Mouse (Mus musculus) splenic B cell, adult 2 months (primary cell): ENCODE measurements around the gene Gm20696.

Experiments
- DNase-seq: peaks from one replicate; pipeline ENCODE4 v3.0.0-alpha.2; 2011; ENCODE audit warnings: low read depth, low spot score
- H3K27me3 ChIP-seq: 2 replicates; pipeline ENCODE4 v1.6.1; 2012; ENCODE audit warnings: mild to moderate bottlenecking, low read length, moderate library complexity, mixed read lengths; ENCODE audit not compliant: control insufficient read depth, poor library complexity, insufficient read depth, severe bottlenecking
- H3K36me3 ChIP-seq: 2 replicates; pipeline ENCODE4 v1.6.1; 2012; ENCODE audit warnings: mild to moderate bottlenecking, low read length, moderate library complexity, mixed read lengths; ENCODE audit not compliant: control insufficient read depth, poor library complexity, insufficient read depth, severe bottlenecking

Gene Gm20696

DNA sequence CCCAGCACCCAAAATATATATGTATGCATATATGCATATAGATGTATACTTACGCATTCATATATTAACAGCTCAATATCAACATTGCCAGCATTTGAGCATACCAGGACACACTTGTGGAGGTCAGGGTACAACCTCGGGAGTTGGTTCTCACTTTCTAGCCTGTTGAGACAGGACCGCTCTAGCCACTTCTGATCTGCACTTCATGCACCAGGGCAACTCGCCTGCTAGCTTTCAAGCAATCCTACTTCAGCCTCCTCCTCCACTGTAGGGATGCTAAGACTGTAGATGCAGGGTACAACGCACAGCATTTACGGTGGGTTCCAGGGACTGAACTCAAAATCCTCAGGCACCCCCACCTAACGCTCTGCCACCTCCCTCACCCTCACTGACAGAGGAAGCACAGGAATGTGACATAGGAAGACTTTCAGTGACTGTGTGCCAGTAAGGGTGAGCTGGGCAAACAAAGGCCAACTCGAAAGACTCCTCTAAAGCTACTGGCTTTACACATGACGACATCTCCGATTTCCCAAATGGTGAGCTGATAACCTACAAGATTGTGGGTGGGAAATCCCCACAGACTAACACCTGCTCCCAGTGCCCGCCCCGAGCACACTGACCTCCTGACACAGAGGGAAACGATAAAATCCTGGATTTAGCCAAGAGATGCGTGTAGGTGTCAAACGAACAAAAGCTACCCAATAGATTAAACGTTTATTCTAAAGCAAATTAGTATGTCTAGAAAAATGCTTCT, 237.0 kb downstream of the Gm20696 start:
- Histone ChIP-seq H3K36me3 (no peaks in the 10 kb centered on the region), H3K27me3 (no peaks in the 10 kb centered on the region)
- no peak for DNase-seq

DNA sequence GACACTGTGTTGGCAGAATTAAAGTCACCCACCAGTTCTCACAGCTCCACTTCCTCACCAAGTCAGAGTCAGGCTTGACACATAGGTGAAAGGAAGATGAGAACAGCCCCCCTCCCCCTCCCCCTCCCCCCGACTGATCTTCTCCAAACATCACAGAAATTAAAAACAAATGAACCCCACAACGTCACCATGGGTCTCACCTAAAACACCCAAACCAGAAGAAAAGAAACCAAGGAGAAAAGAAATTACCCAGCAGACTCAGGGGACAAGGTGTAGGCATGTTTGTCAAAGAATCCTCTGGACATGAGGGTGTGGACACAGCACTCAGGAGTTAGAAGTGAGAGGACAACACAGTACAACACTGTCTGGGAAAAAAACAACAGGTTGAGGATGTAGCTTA, 237.6 kb downstream of the Gm20696 start:
- no peaks in the 10 kb centered on the region for H3K27me3 ChIP-seq
- no peaks in the 10 kb centered on the region for H3K36me3 ChIP-seq
- DNase-seq: no peak

DNA sequence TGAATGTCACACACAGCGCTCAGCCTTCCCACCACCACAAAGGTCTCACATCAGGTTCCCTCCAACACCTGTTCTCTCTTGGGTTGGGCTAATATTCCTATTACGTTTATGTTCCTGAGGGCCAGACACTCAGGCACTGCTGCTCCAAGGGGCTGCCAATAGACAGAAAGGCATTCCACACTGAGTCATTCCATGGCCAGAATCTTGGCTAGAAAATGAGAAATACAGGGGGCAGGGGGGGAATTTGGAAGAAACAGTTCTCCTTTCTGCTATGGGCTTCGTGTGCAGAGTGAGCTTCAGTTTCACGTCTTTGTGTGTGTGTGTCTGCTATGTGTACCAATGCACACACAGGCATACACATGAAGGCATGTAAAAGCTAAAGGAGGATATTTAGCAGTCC, 239.3 kb downstream of the Gm20696 start:
- H3K36me3 ChIP-seq: no peaks in the 10 kb centered on the region
- no peaks in the 10 kb centered on the region for H3K27me3 ChIP-seq
- no peak for DNase-seq

DNA sequence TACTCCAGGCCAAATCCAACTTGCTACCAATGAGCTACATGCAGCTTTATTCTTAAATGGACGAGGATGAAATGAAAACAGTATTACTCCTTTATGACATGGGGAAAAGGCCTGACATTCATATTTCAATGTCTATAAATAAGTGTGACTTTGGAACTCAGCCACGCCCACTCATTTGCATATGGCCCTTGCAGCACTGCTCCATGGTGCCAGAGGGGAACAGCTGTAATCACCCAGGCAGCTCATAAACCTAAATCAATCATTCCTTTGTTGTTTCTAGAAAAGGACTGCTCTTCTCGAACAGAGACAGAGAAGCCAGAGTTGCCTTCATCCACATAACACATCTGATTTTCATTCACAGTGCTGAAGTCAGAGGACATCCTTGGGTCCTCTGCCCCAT, 241.6 kb downstream of the Gm20696 start:
- DNase-seq: no peak
- Histone ChIP-seq H3K27me3 (no peaks in the 10 kb centered on the region), H3K36me3 (no peaks in the 10 kb centered on the region; the same call in 1 of the 2 replicates)

DNA sequence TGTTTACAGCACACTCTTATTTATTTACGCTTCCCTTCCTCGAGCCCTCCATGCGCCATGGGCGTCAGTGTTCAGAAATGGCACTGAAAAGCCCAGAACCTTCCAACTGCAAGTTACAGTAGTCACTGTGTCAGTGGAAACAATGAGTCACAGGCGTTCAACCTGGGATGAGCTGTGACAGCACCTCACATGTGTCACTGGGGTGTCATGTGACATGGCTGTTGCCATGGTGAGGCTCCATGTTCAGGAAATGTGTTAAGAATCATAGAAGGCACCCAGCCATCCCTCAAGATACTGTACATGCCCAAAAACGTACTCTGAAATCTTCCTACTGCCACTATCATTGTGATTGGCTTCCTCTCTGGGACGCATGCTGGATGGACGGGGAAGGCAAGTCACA, 245.9 kb downstream of the Gm20696 start:
- no peaks in the 10 kb centered on the region for H3K27me3 ChIP-seq
- no peaks in the 10 kb centered on the region; the same call in 1 of the 2 replicates for H3K36me3 ChIP-seq
- DNase-seq: peak; percentile 76

DNA sequence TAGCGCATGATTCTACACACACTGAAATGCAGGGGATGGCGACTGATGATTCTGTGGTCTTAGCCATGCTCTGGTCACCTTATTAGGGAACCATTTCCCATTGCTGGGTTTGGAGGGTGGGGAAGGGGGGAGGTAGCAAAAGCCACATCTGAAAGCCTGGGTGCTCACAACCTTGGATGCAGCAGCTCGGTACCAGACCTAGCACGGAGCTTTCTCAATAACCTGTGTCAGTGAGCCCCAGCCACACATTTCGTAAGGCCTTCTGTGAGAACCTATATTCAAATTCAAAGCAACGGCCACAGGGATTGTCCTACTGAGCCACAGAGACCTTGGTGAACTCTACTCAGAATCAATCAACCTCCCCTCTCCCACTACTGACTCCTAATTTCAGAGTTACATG, 254.0 kb downstream of the Gm20696 start:
- no peaks in the 10 kb centered on the region for H3K36me3 ChIP-seq
- no peak for DNase-seq
- H3K27me3 ChIP-seq: no peaks in the 10 kb centered on the region

DNA sequence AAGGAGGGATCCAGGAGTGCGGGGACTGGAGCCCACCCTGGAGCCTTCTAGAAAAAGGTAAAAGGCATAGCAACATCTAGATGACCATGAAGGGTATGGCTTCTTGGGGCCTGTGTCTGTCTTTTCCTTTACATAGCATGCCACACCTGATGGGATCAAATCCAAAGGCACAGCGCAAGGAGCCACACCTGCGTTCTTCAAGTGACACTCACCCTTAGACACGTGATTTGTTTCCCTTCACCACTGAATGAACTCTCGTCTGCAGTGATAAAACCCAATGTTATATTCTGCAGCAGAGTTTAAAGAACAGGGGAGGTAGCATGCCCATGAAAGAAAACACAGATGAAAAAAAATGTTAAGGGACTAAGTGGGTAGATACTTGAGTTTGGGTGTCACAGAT, 257.0 kb downstream of the Gm20696 start:
- no peaks in the 10 kb centered on the region for H3K36me3 ChIP-seq
- no peak for DNase-seq
- H3K27me3 ChIP-seq: no peaks in the 10 kb centered on the region

DNA sequence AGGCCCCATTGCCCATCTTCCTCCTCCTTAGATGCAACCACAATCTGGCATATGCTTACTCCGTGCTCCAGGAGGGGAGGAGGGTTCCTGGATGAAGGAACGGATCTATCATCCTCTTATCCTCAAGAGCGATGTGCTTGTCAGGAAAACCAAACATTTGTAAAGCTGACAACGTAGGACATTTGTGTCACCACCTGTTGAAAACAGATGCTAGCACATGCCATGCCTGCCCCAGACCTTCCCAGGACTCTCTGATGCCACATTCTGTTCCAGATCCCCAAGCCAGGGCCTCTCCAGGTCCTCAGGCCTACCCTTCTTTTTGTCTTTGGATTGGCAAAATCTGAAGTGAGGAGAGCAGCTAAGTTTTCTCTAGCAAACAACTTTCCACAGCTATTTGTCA, 257.7 kb downstream of the Gm20696 start:
- no peak for DNase-seq
- Histone ChIP-seq H3K27me3 (no peaks in the 10 kb centered on the region), H3K36me3 (no peaks in the 10 kb centered on the region)

DNA sequence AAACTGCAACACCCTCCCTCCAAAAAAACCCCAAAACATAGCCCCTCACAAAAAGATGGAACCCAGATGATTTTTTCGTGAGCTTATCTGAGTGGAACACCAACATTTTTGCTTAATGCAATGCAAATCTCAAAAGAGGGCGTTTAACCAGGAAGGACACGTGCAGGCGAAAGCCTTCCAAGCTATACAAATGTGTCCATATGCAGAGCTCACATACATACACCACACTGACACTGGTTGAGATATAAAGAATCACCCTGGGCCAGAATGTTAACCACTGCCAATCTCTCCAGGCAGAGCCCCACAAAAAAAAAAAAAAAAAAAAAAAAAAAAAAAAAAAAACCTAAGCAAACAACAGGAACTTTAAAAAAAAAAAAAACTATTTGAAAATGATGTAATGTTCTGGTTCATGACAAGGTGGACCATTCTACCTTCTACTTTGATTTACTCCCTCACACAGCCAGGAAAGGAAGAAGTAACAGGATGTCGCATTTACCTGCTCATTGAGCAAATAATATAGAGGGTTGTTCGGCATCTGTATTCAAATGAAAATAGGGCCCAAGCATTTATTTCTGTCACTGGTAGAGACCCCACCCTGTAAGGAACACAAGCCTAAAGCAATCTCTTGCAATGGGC, 262.7 kb downstream of the Gm20696 start:
- Histone ChIP-seq H3K36me3 (no peaks in the 10 kb centered on the region), H3K27me3 (no peaks in the 10 kb centered on the region)
- DNase-seq: peak; percentile 36

DNA sequence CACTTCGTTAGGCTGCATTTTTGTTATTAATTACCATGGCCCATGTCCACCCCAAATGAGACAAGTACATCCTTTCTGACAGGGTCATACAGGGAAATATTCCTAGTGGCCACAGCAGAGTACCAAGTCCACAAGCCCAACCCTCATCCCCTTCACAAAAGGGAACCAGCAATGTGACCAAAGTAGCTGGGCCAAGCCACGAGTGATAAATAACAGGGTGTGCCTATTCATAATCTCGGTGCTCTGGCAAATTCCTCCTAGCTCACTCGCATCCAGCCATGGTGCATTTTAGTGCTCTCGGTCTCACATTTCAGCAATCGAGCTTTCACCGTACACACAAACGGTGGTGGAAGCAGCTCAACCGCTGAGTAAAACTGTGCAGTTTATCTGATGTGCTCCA, 263.7 kb downstream of the Gm20696 start:
- DNase-seq: no peak
- Histone ChIP-seq H3K27me3 (no peaks in the 10 kb centered on the region), H3K36me3 (no peaks in the 10 kb centered on the region)

DNA sequence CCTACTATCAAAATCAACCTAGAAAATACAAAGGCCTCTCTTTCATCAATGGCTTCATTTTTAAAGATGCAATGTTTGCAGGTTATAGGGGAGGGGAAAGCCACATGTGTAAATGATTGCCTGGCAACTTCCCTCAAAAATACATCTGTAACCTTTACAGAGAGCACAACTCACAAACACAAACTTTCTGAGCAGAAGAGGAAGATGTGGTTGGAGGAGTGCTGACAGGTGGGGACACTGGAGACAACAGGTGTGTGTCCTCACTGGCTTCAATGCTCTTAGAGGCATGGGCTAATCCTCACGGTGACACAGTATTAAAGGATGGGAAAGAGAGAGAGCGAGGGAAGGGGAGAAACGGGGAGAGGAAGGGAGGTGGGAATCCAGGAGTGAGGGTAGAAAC, 264.2 kb downstream of the Gm20696 start:
- H3K36me3 ChIP-seq: no peaks in the 10 kb centered on the region
- no peaks in the 10 kb centered on the region for H3K27me3 ChIP-seq
- peak; percentile 41 for DNase-seq

DNA sequence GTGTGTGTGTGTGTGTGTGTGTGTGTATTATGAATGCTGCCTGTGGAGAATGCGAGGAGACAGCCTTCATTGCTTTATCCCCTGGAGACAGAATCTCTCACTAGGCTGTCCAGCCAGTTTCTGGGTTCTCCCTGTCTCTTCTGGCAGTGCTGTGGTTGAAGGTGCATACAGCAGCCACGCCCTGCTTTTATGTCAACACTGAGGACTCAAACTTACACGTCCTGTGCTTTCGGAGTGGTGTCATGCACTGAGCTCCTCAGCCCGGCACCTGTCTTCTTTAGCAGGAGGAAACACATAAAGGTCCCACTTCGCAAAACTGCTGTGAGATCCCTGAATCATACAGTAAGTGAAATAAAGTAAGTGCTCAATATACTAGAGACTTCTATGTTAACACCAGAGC, 264.8 kb downstream of the Gm20696 start:
- Histone ChIP-seq H3K36me3 (no peaks in the 10 kb centered on the region), H3K27me3 (no peaks in the 10 kb centered on the region)
- DNase-seq: no peak

DNA sequence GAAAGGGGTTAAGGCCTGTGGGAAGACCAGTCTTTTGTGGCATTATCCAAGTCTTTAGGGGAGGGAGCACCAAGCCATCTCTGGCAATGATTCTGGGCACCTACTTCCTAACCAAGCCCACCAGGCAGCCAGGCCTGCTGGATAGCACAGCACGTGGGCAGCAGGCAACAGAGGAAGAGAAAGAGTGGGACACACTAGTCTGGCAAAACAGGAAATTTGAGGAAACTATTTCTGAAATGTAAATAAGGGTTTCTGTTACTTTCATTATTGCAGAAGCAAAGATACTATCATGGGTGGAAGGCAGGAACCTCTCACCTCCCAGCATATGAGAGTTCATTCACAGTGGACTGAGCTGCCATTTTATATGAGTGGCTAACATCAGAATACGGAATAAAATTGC, 265.4 kb downstream of the Gm20696 start:
- H3K27me3 ChIP-seq: no peaks in the 10 kb centered on the region

DNA sequence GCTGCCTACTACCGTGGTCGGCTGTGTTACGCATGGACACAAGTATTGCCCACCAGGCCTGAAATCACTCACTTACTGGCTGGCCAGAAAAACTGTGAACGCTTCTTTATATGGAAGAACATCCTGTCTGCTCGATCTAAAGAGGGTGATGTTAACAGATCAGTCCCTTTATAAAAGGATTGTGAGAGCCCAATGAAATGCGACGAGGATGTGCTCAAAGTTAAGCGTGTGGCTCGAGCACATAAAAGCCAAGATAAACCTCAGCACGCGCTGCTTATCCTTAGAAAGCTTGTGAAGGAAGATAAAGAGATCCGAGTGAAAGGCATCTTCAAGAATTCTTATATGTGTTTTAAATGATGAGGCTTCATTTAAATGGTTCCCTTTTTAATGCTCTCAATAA, 270.9 kb downstream of the Gm20696 start:
- Histone ChIP-seq H3K27me3 (no peaks in the 10 kb centered on the region), H3K36me3 (no peaks in the 10 kb centered on the region)
- no peak for DNase-seq

More for the DNA sequence above, 265.4 kb downstream of the Gm20696 start:
- no peaks in the 10 kb centered on the region for H3K36me3 ChIP-seq
- DNase-seq: no peak

DNA sequence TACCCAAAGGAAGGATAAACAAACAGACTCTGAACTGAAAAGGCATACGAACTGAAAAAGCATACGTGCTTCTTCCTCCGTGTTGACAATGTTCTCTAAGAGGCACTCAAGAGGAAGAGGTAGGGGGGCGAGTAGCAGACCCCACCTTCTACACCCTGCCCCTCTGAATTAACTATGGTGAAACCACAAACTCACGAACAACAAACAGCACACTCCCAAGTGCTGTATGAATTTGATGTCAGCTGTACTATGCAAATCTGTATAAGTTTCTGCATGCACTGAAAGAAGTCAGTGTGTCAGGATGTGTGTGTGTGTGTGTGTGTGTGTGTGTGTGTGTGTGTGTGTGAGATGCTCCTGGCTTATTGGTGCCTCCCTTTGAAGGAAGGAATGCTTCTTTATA, 271.8 kb downstream of the Gm20696 start:
- DNase-seq: peak; percentile 45
- Histone ChIP-seq H3K27me3 (no peaks in the 10 kb centered on the region), H3K36me3 (no peaks in the 10 kb centered on the region)

DNA sequence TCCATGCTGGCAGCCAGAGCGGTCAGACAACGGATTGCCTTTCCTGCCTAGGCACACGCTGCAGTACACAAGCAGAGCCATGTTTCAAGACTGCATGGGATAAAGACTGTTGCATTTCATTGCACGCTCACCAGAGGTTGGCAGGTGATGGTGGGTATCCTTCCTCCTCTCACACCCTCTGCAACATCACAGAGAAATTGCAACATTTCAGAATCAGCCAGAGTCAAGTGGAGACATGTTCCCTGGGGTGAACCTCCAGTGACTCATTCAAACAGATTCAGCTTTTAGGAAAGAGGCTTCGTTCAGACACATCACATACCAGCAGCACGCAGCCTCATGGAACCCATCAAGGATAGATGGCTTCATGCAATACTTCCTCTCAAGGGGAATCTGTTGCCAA, 274.1 kb downstream of the Gm20696 start:
- DNase-seq: no peak
- H3K36me3 ChIP-seq: no peaks in the 10 kb centered on the region
- no peaks in the 10 kb centered on the region for H3K27me3 ChIP-seq
